Mouse (Mus musculus): ENCODE data around the gene Cd47.

- TF ChIP-seq CTCF (IDR thresholded peaks at IDR 0.05; ENCODE audit: low read depth, low read length) (no peak), POLR2A (IDR thresholded peaks at IDR 0.05; ENCODE audit: extremely low read depth, insufficient read depth, low read length) (no peak)
Observed at GRCm38 (mm10) chr16:49790575-49791465, 9.5 kb upstream of the Cd47 start.

All from liver, adult 2 months (tissue).